Mouse (Mus musculus) lung, adult 18-20 months (tissue): ENCODE results near the gene Frem1.
A peak's percentile ranks its signal among the peaks of the same experiment; 100 is the strongest.

ENCODE experiments used
- DNase-seq, 2 experiments: peaks; one replicate each; pipeline ENCODE4 v3.0.0; 2022; ENCODE audit warnings: mixed read lengths in 2 of 2

The Frem1 gene

GRCm38 (mm10) chr4:82918625-82919024 is 133.5 kb downstream of the Frem1 start:
- no peak for DNase-seq

- no peak for DNase-seq
Measured at GRCm38 (mm10) chr4:82916678-82917050, 135.5 kb downstream of the Frem1 start.

DNA sequence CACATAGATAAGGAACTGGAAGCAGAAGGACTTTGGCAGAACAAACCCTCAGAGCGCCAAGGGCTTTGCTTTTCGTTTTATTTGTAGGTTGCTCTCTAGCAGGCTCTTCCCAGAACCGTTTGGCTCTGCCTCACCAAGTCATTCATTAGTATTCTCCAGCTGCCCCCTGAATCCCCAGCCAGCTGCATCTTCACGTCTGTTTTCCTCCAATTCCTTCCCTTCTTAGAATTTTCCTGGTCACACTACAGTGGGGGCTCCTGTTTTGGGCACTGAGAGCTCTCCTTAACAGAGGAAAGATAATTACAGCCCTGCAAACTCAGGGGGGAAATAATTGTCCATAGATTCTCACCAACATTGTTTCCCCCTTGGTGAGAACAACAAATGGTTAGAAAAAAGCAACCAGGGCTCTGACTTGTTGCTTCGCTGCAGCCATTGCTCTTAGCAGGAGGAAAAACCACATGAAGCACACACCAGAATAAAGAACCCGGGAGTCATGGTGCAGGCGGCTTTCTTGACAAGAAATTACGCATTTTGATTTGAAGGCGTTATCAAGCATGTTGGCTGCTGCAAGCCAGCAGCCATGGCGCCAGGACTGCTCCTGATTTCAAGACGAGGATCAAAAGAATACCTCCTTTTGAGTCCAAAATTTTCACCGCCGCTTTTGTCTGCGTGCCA is 136.0 kb downstream of the Frem1 start:
- DNase-seq = no peak

DNA sequence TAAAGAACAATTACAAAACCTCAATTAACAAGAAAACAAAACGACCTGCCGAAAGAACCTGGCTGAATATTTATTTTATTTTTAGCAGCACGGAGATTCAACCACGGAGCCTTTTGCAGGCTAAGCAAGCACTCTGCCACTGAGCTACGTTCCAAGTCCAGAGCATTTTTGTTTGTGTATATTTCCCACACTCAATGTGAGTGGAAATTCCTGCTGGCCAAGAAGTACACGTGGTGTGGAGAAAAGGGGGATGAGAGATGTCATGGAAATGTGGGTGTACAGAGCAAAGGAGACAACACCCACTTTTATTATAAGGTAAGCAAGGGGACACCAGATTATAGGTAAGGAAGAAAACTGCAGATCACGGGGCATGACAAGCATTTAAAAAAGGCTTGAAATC is 136.6 kb downstream of the Frem1 start:
- DNase-seq = peak; percentile 35 to 67

GRCm38 (mm10) chr4:82914601-82915143 is 137.5 kb downstream of the Frem1 start:
- DNase-seq = no peak

- DNase-seq = no peak
Measured at GRCm38 (mm10) chr4:82895227-82895626, 156.9 kb downstream of the Frem1 start.

DNA sequence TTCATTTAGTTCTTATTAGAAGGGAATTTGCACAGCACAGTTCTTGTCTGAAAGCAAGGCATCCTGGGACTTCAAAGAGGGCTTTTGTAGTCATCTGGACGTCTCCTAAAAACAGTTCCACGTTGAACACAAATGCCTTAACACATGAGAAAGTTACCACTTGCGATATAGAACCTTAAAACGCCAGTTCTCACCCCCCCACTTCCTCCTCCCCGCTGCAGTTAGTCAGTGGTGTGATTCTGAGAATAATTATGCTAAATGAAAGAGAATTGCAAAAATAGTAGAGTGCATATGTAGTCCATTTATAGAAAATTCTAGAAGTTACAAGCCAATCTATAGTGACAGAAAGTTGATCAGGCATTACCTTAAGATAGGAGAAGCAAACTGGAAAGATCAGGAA is 159.9 kb downstream of the Frem1 start:
- no peak for DNase-seq

GRCm38 (mm10) chr4:82891566-82891965 is 160.6 kb downstream of the Frem1 start:
- no peak for DNase-seq

- no peak for DNase-seq
Measured at GRCm38 (mm10) chr4:82891049-82891448, 161.1 kb downstream of the Frem1 start.

DNA sequence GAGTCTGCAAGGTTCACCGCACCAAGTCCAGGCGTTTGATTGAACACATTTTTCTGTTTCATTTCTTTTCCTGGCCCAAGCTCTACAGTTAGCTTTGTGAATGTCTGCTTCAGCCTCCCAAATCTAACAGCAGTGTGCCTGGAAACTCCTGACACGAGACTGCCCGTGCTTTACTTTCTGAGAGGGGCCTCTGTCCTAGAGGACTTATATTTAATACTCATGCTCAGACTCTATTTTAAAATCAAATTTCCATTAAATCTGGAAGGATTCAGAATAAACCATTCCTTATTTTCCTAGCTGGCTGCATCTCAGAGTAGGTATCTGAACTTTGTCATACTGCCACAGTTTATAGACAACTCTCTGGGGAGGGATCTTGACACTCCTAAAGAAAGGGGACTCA is 161.6 kb downstream of the Frem1 start:
- DNase-seq = no peak

GRCm38 (mm10) chr4:82886148-82886547 is 166.0 kb downstream of the Frem1 start:
- no peak for DNase-seq

- DNase-seq = no peak
Measured at GRCm38 (mm10) chr4:82885535-82885913, 166.6 kb downstream of the Frem1 start.

DNA sequence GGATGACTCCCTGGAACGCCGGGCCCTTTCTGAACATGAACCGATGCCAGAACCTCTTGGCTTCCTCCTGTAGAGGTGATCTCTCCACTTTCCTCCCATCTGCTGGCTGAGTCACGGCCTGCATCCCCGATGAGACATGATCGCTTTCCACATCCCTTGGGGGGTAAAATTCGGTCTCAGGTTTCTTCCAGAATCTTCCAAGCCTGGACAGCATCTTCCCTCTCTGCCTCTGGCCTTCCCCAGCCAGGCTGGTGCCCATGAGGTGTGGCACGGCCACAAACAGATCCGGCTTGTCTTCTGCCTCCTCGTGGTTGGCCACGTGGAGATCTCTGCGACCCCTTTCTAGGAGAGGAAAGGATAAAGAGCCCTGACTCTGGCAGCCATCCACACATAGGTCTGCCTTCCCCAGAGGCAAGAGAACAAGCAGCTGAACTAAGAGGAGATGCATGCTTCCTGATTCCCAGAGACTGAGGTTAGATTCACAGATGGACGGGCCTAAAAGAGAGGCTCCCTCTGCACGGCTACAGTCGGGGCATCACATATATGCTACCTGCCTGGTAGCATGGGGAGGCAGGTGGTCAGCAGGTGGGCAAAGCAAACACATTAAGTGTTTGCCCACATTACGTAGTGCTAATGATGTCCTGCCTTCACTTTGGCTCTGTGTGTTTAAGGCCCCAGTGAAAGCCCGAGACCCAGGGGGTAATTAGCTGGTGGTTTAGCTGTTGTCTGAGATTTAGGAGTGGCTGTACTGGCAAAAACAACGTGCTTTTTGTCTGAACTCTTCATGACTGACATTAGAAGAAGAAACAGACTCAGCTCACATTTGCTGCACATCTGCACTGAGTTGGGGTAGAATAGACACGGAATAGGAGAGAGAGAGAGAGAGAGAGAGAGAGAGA is 167.3 kb downstream of the Frem1 start, which contains the start of gene Cer1:
Gene Cer1, minus strand, starts transcription at position 513 of the 899 bp plus-strand sequence.
- DNase-seq = no peak

DNA sequence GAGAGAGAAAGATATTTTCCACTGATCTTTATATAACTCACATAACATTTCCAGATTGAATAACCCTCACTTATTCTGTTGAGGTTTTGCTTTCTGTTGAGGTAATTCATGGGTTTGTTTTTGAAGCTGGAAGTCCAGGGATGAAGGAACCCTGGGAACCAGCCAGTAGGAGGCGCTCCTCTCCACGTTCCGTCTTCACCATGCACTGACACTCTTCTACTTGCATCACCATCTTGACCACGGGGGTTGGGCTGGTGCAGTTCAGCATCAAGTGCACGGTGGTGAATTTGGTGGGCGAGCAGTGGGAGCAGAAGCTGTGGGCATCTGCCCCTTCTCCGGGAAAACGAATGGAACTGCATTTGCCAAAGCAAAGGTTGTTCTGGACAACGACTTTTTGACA is 169.6 kb downstream of the Frem1 start:
- DNase-seq = peak; percentile 11 to 23

GRCm38 (mm10) chr4:82881366-82881765 is 170.8 kb downstream of the Frem1 start:
- peak in 1 of 2 experiments; percentile 16 for DNase-seq

DNA sequence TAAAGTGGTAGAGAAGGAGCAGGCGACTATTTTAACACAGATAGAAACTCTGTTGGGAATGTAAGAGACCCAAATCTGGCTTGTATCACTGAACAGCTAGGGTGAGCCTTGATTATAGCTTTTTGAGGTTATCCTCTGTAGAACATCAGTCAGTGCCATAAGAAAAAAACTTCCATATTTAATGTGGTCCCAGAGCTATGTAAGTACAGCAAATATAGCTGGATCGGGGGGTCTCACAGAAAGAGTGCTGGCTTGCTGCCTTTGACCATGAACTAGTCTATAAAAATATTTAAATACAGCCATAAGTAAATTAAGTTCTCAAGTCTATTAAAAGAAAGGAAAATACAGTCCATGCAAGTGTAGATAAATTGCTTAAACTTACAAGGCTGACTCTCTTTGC is 171.9 kb downstream of the Frem1 start:
- DNase-seq = no peak

DNA sequence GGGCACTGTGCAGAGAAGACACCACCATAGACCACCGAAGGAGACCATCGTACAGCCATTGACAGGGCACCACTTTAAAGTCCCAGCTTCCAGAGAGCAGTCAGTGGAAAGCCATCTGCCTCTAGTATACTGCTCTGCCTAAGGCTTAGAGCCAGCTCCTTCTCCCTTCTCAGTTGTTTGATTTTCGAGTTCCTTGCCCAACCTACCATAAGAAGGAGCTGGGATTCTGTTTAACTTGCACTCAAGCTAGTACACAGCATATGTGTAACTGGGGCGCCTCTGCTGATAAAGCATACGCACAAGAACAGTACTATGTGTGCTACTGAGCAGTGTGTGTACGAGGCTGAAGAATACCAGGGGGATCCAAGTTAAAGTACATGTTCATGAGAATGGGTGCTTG is 173.0 kb downstream of the Frem1 start:
- peak; percentile 12 to 47 for DNase-seq

DNA sequence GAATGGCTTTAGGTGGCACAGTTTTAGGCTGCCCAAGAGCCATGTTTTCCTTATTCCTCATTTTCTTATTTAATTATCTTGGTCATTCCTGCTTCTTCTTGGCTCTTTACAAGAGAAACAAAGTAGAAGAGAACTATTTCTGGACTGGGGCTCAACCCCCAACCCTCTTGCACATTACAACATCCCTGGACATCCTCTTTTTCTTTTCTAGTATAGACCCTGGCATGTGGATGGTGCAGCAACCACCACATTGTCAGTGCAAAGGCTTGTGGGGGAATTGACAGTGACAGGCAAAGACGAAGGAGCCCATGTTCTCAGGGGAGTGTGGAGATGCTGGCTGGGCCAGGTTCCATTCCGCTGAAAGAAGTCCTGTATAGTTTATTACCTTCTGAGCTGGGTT is 175.5 kb downstream of the Frem1 start:
- DNase-seq = no peak

DNA sequence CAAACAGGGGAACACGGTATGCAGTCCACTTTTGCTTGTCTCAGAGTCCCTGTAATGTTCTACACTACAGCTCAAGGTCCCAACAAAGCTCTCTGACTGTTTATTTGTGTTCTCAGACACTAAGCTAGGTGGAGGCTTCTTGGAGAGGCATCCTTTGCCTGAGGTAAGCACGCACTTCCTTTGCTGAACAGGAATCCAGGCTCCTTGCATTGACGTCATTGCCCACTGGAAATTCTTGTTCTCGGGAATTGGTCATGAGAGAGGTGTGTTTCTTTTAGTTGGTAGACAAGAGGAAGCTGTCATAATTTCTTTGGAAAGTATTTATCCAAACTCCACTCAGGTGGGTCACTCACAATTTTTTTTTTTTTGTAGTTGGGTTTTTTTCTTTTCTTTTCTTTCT is 176.6 kb downstream of the Frem1 start:
- DNase-seq = peak; percentile 12 to 54

DNA sequence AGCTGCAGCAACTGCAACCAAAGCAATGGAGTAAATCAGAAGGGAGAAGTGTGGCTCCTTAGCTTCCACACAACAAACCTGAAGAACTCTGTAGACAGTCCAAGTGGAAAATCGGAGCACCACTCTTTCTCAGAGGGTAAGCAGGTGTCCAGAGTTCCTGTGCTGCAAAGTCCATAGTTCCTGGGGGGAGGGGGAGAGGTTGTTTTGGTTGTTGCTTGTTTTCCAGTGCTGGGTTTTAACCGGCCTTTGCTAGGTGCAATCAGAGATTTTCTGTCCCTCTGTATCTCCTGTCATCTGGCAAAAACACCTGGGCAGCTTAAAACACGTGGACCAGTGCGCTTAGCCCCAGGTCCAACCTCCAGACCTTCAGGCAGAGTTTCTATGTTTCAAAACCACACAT is 177.3 kb downstream of the Frem1 start:
- DNase-seq = no peak

GRCm38 (mm10) chr4:82872548-82872947 is 179.6 kb downstream of the Frem1 start:
- no peak for DNase-seq

DNA sequence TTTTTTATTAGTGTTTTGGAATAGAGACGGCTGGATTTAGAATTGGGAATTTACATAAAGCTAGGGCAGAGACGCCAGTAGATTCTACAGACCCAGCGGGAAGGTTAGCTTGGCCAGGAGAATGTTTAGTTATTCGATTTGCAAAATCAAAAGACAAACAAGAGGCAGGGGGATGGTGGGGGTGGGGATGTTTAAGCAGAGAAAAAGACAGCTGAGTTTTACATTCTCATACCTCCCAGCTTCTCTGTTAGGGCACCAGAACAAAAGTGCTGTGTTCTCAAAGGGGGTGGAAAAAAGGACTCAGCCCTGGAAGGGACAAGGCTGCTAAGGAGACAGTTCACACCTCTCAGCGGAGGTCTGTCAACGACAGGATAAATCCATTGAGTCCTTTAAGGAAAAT is 180.0 kb downstream of the Frem1 start:
- DNase-seq = no peak

DNA sequence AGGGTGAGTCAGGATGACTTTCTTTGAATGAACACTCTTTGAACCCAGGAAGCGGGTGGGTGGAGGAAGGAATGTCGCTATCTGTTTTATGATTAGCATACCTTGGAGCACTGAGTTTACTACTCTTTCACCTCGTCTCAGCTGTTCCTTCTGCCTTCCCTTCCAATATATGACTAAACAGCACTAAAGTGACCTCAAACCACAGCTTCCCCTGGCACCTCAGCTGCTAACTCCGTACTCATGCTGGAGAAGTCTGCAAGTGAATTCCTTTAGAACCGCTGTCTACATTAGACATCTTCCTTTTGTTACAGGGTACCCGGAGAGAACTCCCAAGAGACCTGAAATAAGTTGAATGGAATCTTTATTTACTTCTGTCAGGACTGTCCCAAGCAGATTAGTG is 181.2 kb downstream of the Frem1 start:
- no peak for DNase-seq
